Mouse (Mus musculus): Measurements from ENCODE around the gene Gper1.

GRCm38 (mm10) chr5:139411665-139412314 is 11.2 kb upstream of the Gper1 start:
- TF ChIP-seq CTCF (IDR thresholded peaks at IDR 0.05; ENCODE audit: control insufficient read depth, insufficient read depth, insufficient replicate concordance, low read depth, low read length) (no peak), POLR2A (IDR thresholded peaks at IDR 0.05; ENCODE audit: control insufficient read depth, low read depth, low read length) (no peak)
